Mouse (Mus musculus): ENCODE results near the gene 0610010K14Rik.
A peak's percentile ranks its signal among the peaks of the same experiment; 100 is the strongest.

The 0610010K14Rik gene

GRCm38 (mm10) chr11:70234037-70234436 lies 3.7 kb downstream of the 0610010K14Rik start:
- peak; percentile 97 for DNase-seq

GRCm38 (mm10) chr11:70233016-70233415 lies 4.7 kb downstream of the 0610010K14Rik start:
- DNase-seq, result peak; percentile 96

DNA sequence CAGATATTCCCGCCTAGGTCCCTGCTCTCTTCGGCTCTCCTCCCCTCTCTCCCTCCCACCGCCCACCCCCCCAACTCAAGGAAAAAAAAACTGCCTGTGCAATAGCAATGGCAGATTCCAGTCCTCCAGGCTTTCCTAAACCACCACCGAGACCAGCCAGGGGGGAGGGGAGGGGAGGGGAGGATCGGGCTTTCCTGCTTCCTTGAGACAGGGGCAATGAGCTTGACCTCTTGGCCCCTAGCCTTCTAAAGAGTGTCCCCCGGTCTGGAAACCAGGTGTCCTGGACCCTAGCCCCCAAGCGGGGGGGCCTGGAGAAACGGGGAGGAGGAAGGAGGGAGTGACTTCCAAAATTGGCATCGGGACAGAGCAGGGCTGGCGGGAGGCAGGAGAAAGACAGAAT lies 5.2 kb downstream of the 0610010K14Rik start:
- DNase-seq, result peak; percentile 98

GRCm38 (mm10) chr11:70230239-70230727 lies 7.4 kb downstream of the 0610010K14Rik start:
- DNase-seq, result peak; percentile 99

GRCm38 (mm10) chr11:70229260-70230010 lies 8.3 kb downstream of the 0610010K14Rik start, which contains the start of gene Bcl6b:
TSS of gene Bcl6b (minus strand) at chr11:70229798.
- DNase-seq, result peak; percentile 98

DNA sequence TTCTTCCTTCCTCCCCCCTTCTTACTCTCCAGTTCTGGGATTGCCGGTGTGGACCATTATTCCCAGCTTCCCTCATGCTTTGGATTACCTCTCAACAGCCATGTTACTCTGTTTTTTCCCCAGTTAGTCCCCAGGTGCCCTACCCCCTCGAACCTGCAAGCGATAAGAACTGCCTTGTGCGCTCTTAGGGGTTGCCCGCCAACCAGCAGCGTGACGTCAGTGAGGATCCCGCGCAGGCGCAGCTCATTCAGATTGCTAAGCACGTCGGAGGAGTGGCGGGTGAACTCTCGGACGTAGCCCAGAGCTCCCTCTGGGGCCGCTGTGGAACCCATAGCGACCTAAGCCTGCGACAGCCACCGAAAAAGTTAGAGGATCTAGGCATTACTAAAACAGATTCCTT lies 8.9 kb downstream of the 0610010K14Rik start:
- peak; percentile 99 for DNase-seq

DNA sequence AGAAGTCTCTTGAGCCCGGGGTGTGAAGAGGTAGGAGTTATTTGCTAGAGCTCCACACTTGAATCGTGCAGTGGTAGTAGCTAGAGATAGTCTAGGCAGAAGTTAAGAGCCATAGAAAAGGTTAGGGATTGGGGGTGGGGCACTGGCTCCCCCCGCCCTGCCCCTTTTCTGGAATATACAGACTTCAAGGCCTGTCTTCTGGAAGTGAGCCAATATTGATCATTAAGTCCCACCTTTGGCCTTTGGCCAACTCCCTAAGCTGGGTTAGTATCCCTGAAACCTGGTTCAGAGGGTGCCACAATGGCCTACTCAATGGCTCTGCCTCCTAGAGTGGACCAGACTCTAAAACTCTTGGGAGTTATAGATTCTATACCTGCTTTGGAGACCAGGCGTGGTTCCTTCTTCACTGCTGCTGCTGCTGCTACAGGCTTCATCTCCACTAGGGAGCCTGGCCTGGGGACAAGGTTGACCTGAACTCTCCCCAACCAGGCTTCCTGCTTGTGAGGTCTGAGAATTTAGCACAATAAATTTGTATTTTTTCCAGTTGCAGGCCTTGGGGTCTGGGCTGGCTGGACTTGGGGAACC lies 10.0 kb downstream of the 0610010K14Rik start:
- peak; percentile 93 for DNase-seq

DNA sequence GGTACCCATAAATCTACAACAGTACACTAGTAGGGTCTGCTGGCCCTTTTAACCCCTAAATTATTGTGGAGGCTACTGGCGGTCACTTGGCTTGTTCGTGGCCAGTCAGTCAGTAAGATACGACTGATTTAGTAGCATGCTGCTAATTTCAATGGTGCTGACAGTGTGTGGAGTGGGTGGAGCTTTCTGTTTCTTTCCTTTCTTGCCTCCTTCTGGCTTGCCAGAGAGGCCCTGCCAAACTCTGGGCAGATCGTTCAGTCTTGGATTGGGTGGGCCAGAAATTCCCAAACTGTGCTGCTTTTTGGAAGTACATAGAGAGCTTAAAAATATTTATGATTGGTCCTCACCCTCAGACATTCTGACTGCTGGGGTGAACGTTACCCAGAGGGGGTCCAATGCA lies 10.6 kb downstream of the 0610010K14Rik start:
- no peak for DNase-seq

- DNase-seq, result no peak
Observed at GRCm38 (mm10) chr11:70226602-70226890, 11.2 kb downstream of the 0610010K14Rik start.

DNA sequence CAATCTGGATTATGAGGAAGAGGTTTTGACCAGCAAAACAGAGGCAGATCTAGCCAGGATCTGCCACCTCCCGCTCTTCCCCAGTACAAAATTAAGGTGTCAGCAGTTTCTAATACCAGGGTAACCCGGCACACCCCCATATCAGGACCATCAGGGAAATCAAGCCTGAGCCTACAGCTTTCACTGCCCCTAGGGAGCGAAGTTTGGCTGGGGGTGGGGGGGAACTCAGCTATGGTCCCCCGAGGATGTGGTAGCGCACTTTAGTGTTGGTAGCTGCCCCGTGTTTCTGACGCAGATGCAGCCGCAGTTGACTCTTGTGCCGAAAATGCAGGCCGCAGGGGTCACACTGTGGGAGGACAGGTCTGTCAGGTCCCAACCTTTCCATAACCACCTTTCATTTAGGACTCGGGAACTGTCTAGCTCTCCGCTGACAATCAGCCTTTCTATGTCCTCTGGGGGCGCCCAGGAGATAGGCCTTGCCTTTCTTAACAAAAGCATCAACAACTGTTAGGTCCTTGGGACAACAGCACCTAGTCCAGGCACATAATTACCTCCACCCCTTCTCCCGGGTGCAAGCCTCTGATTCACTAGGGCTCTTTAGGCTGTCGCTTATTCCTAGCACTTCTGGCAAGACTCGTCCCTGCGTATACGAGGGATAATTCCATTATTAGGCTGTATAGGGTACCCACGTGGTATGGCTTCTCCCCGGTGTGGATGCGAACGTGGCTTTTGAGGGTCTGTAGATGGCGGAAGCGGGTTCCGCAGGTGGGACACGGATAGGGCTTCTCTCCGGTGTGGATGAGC lies 11.7 kb downstream of the 0610010K14Rik start:
- peak; percentile 92 for DNase-seq

DNA sequence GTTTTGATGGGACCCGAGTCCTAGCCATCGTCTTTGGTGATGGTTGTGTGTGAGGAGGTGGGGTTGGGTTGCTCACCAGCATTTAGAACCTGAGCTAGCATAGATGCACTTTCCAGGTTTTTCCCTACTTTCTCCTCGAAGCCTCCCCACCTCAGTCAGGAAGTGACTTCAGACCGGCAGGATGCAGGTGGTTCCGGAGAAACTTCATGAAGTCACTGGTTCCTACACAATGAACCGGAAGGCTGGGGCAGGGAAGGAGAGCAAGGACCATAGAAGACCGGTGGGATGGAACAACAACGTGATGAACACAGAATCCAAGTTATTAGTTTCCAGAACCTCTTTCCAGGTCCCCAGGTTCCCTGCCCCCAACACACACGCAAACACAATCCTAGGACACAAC lies 14.0 kb downstream of the 0610010K14Rik start:
- DNase-seq, result peak; percentile 99

- peak; percentile 98 for DNase-seq
Observed at GRCm38 (mm10) chr11:70221603-70222500, 15.9 kb downstream of the 0610010K14Rik start.

- DNase-seq, result peak; percentile 100
Observed at GRCm38 (mm10) chr11:70220731-70221602, 16.7 kb downstream of the 0610010K14Rik start, which contains the start of gene Slc16a13. TSS of gene Slc16a13 (minus strand) at chr11:70221064.

DNA sequence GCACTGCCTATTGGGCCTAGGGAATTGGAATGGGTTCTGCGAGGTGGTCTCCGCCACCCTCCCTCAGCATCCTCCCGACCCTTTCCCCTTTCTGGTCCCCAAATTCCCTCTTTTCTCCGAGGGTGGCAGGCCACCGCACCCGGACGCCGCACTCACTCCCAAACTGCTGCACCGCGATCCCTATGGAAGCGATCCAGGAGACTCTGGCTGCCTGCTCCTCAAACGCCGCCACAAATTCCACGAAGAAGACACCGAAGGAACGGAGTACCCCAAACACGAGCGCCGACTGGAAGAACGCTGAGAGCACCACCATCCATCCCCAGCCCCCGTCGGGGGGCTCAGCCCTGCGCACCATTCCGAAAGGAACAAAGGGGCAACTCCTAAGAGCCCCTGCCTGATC lies 17.4 kb downstream of the 0610010K14Rik start:
- DNase-seq, result no peak

DNA sequence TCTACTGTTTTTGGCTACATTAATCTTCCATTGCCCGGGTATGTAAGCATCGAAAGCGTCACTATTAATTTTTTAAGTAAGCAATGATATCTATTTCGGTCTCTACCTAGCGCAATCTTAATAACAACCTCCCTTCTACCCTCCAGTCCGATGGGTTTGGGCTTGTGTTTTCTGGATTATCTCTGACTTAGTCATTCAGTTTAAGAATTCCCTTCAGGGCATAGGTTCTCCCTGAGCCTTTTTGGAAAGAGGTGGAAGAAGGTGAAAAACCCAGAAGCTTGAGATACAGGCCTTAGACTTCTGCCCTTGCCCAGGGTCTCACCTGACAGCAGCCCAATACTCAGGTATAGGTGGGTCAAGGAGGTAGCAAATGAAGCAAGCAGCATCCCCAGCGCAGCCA lies 17.8 kb downstream of the 0610010K14Rik start:
- DNase-seq, result no peak

DNA sequence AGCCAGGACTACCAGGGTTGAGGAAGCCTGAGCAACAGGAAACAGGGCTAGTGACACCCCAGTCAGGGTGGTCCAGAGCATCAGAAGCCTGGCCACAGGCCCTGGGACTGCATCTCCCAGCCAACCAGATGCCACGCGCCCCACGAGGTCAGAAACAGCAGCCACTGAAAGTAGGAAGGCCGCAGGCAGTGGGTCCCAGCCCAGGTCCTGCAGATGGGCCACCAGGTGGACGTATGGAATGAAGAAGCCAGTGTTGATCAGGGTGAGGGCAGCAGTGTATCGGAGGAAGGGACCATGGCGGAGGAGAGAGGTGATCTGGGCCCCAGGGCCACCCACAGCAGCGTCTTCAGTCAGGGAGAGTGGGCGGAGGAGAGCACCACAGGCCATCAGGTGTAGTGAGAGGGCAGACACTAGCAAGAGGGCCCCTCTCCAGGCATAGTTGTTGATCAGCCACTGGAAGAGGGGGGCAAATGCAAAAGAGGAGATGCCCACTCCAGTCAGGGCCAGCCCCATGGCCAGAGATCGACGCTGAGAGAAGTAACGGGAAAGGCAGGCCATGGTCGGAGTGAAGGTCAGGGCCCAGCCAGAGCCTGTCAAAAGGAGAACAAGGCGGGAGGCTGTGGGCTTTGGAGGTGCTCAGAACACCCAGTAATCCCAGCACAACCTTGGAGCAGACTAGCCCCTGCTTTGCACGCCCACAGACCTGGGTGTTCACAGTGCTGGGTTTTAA lies 18.8 kb downstream of the 0610010K14Rik start:
- peak; percentile 92 for DNase-seq

- DNase-seq, result peak; percentile 74
Observed at GRCm38 (mm10) chr11:70218039-70218438, 19.7 kb downstream of the 0610010K14Rik start.

GRCm38 (mm10) chr11:70216103-70216502 lies 21.6 kb downstream of the 0610010K14Rik start:
- DNase-seq, result no peak

- DNase-seq, result peak; percentile 94
Observed at GRCm38 (mm10) chr11:70215301-70215700, 22.4 kb downstream of the 0610010K14Rik start.

GRCm38 (mm10) chr11:70214856-70215209 lies 22.9 kb downstream of the 0610010K14Rik start:
- peak; percentile 93 for DNase-seq

Measured in heart, adult 11 months (tissue).